Mouse (Mus musculus) thymus, adult 2 months (tissue): Measurements from ENCODE around the gene Gm8439.

ENCODE experiments used
- CTCF ChIP-seq: fragments of 200-500 bp; IDR thresholded peaks from 2 replicates; pipeline ENCODE4 v1.5.1; 2012; ENCODE audit warnings: mild to moderate bottlenecking, control low read depth, low read length, moderate library complexity, borderline replicate concordance; ENCODE audit not compliant: control insufficient read depth, poor library complexity, insufficient read depth; ENCODE audit errors: extremely low read depth
- POLR2A ChIP-seq: fragments of 200-500 bp; IDR thresholded peaks from 2 replicates; pipeline ENCODE4 v1.6.1; 2012; ENCODE audit warnings: mild to moderate bottlenecking, low read length, control low read depth, moderate library complexity; ENCODE audit not compliant: control insufficient read depth, poor library complexity, insufficient read depth; ENCODE audit errors: extremely low read depth

- no peak for TF ChIP-seq CTCF
- no peak for TF ChIP-seq POLR2A
Measured at GRCm38 (mm10) chr4:120598922-120599321, 10.4 kb downstream of the Gm8439 start.
